In genomic region chr13:41212558-41213322, GRCm38 (mm10) we compare ENCODE assay signal across 16 mouse cellular contexts. TPM values are rescaled to one million over a fixed set of nuclear protein-coding genes. Genes with fewer than 3 reads are reported as not detected.
DNase-seq lines count a peak whose midpoint lies in the region; ATAC-seq and TF ChIP-seq lines count a peak whose summit lies in the region.
"Had no signal": no experiment of that assay in that cellular context is flagged by ENCODE, and none has a peak within 500 bp of the region (broad histone marks: within the 10 kb centered on the region; RNA-seq: fewer than 3 reads in every experiment).

No protein-coding gene starts in this region.

- H3K4me2 ChIP-seq in embryonic facial prominence, embryonic 13.5 days: no peak overlapping the region
- no peak overlapping the region for H3K4me2 ChIP-seq in liver, embryonic 16.5 days (ENCODE audit: low read depth, low read length)
- H3K4me2 ChIP-seq in forebrain, postnatal 0 days (ENCODE audit: low read depth): no peak overlapping the region
- H3K4me2 ChIP-seq: hindbrain, embryonic 14.5 days; neural tube, embryonic 12.5 days had no signal

- TF ChIP-seq CTCF in layer of hippocampus, adult 2 months (conservative IDR thresholded peaks at IDR 0.05): no peak
- no peak for TF ChIP-seq CTCF in forebrain, postnatal 0 days (IDR thresholded peaks at IDR 0.05; ENCODE audit: low read depth)

- no peaks in the 10 kb centered on the region for H3K27me3 ChIP-seq in embryonic facial prominence, embryonic 13.5 days
- no peaks in the 10 kb centered on the region for H3K27me3 ChIP-seq in liver, embryonic 16.5 days (ENCODE audit: control insufficient read depth, insufficient read depth, low read depth, low read length)
- H3K27me3 ChIP-seq in forebrain, postnatal 0 days (ENCODE audit: insufficient read depth, low read length): no peaks in the 10 kb centered on the region
- H3K27me3 ChIP-seq: neural tube, embryonic 12.5 days had no signal

- 58% methylated on average over 6 of the region's 6 CpGs for WGBS in embryonic facial prominence, embryonic 13.5 days
- 53% methylated on average over 6 of the region's 6 CpGs for WGBS in liver, embryonic 16.5 days (ENCODE audit: insufficient replicate concordance)
- 70% methylated on average over 6 of the region's 6 CpGs for WGBS in forebrain, postnatal 0 days

- no peak for ATAC-seq in embryonic facial prominence, embryonic 13.5 days (ENCODE audit: insufficient number of reproducible peaks, insufficient read depth, low FRiP score, low TSS enrichment, low read depth)
- ATAC-seq in liver, embryonic 16.5 days (ENCODE audit: low read depth): peak; percentile 72
- no peak for ATAC-seq in forebrain, postnatal 0 days

- DNase-seq in layer of hippocampus, adult 2 months (ENCODE audit: low spot score in 2 of 2): no peak
- DNase-seq in layer of hippocampus, adult 9-10 months (ENCODE audit: low spot score): no peak
- DNase-seq in kidney, adult 8-10 months: peak; percentile 32 to 52
- no peak for DNase-seq in forebrain, postnatal 0 days
- no peak for DNase-seq in heart, postnatal 10 days
- DNase-seq in left cerebral cortex, adult 8-10 months (ENCODE audit: low spot score in 2 of 2): no peak
- DNase-seq: adrenal gland, postnatal 10 days; cerebellum, adult 9-11 months; retina, postnatal 1 day; thymus, adult 18-20 months had no signal

- peak overlapping the region; percentile 36; the same call in 1 of the 2 replicates for H3K27ac ChIP-seq in layer of hippocampus, adult 2 months
- H3K27ac ChIP-seq in embryonic facial prominence, embryonic 13.5 days: peak overlapping the region; percentile 39
- H3K27ac ChIP-seq in liver, embryonic 16.5 days (ENCODE audit: low read length): peak overlapping the region; percentile 11; the same call in 1 of the 2 replicates
- no peak overlapping the region for H3K27ac ChIP-seq in forebrain, postnatal 0 days (ENCODE audit: low read depth, low read length)
- H3K27ac ChIP-seq: forebrain, embryonic 10.5 days; hindbrain, embryonic 14.5 days; neural tube, embryonic 12.5 days had no signal

- no peaks in the 10 kb centered on the region for H3K9me3 ChIP-seq in embryonic facial prominence, embryonic 13.5 days
- H3K9me3 ChIP-seq in liver, embryonic 16.5 days (replicated peaks; ENCODE audit: control insufficient read depth, low read length): no peaks in the 10 kb centered on the region
- H3K9me3 ChIP-seq in forebrain, postnatal 0 days (ENCODE audit: low read length): no peaks in the 10 kb centered on the region
- H3K9me3 ChIP-seq: forebrain, embryonic 10.5 days; neural tube, embryonic 12.5 days had no signal

- H3K9ac ChIP-seq in embryonic facial prominence, embryonic 13.5 days: no peak overlapping the region
- H3K9ac ChIP-seq in liver, embryonic 16.5 days (ENCODE audit: low read depth, low read length): no peak overlapping the region
- H3K9ac ChIP-seq in forebrain, postnatal 0 days: no peak overlapping the region
- H3K9ac ChIP-seq: hindbrain, embryonic 14.5 days; neural tube, embryonic 12.5 days had no signal

- H3K4me1 ChIP-seq in embryonic facial prominence, embryonic 13.5 days: peaks cover 13% of the 10 kb centered on the region
- H3K4me1 ChIP-seq in liver, embryonic 16.5 days (ENCODE audit: control insufficient read depth, low read depth, low read length): no peaks in the 10 kb centered on the region; the same call in 1 of the 2 replicates
- H3K4me1 ChIP-seq in forebrain, postnatal 0 days (ENCODE audit: insufficient read depth): no peaks in the 10 kb centered on the region
- H3K4me1 ChIP-seq: neural tube, embryonic 12.5 days had no signal

- no peaks in the 10 kb centered on the region for H3K36me3 ChIP-seq in embryonic facial prominence, embryonic 13.5 days
- no peaks in the 10 kb centered on the region for H3K36me3 ChIP-seq in liver, embryonic 16.5 days (ENCODE audit: control insufficient read depth, insufficient read depth)
- H3K36me3 ChIP-seq in forebrain, postnatal 0 days (ENCODE audit: insufficient read depth): no peaks in the 10 kb centered on the region
- H3K36me3 ChIP-seq: neural tube, embryonic 12.5 days had no signal

- intact Hi-C loops in heart, postnatal 10 days (cut with DNase I): no loop called here

- H3K4me3 ChIP-seq in layer of hippocampus, adult 2 months: no peak overlapping the region
- no peak overlapping the region for H3K4me3 ChIP-seq in embryonic facial prominence, embryonic 13.5 days
- no peak overlapping the region for H3K4me3 ChIP-seq in liver, embryonic 16.5 days (ENCODE audit: low read depth, low read length)
- no peak overlapping the region for H3K4me3 ChIP-seq in forebrain, postnatal 0 days (ENCODE audit: low read depth, low read length)
- H3K4me3 ChIP-seq: forebrain, embryonic 10.5 days; neural tube, embryonic 12.5 days had no signal

RNA-seq across cellular contexts. Expression of gene Elovl2, which starts 7.5 kb away (rescaled TPM):
- total RNA-seq in layer of hippocampus, adult 2 months (2021): 10 to 100 TPM; 16.2 to 16.9 TPM
- polyA plus RNA-seq in embryonic facial prominence, embryonic 13.5 days (2015; fragmentation: Nextera tagmentation; extraction: Ambion mirVana): 8.3 and 9.0 TPM in 2 replicates
- polyA plus RNA-seq in liver, embryonic 16.5 days (2015; fragmentation: Nextera tagmentation; extraction: Ambion mirVana): 47.5 and 50.6 TPM in 2 replicates
- total RNA-seq in forebrain, postnatal 0 days (2014; rRNA removed): 24.0 and 30.0 TPM in 2 replicates
- polyA plus RNA-seq in forebrain, postnatal 0 days (2015; fragmentation: Nextera tagmentation; extraction: Ambion mirVana): 24.6 and 31.5 TPM in 2 replicates
- under 1 TPM; 0.31 to 0.50 TPM for total RNA-seq in heart, postnatal 10 days (2021)
- total RNA-seq in left cerebral cortex, adult 8-10 months (2022): 10 to 100 TPM; 11.7 to 15.7 (median 14.4) TPM
- polyA plus RNA-seq: C2C12 had no signal

RNA-seq across cellular contexts. Expression of gene Smim13, which starts 36.9 kb away (rescaled TPM):
- 100 to 1,000 TPM; 141 to 143 TPM for total RNA-seq in layer of hippocampus, adult 2 months (2021)
- 16.0 and 17.1 TPM in 2 replicates for polyA plus RNA-seq in embryonic facial prominence, embryonic 13.5 days (2015; fragmentation: Nextera tagmentation; extraction: Ambion mirVana)
- polyA plus RNA-seq in liver, embryonic 16.5 days (2015; fragmentation: Nextera tagmentation; extraction: Ambion mirVana): 4.5 and 4.8 TPM in 2 replicates
- total RNA-seq in forebrain, postnatal 0 days (2014; rRNA removed): 53.2 and 58.1 TPM in 2 replicates
- polyA plus RNA-seq in forebrain, postnatal 0 days (2015; fragmentation: Nextera tagmentation; extraction: Ambion mirVana): 21.6 and 28.1 TPM in 2 replicates
- total RNA-seq in heart, postnatal 10 days (2021): 10 to 100 TPM; 19.8 to 21.9 TPM
- 100 to 1,000 TPM; 147 to 172 (median 158) TPM for total RNA-seq in left cerebral cortex, adult 8-10 months (2022)

Comparison
In these comparisons a context has a peak if more than half of its experiments do, and no peak if none do; other contexts are left out.
1. DNase-seq: peak in kidney, adult 8-10 months (2 of 2); none in layer of hippocampus, adult 2 months (0 of 2), layer of hippocampus, adult 9-10 months (single experiment), forebrain, postnatal 0 days (single experiment), heart, postnatal 10 days (0 of 2) and left cerebral cortex, adult 8-10 months (0 of 2).
2. RNA of gene Elovl2, which starts 7.5 kb away (total RNA-seq): 24.0 to 30.0 TPM in forebrain, postnatal 0 days, 16.2 to 16.9 TPM in layer of hippocampus, adult 2 months and 11.7 to 15.7 TPM in left cerebral cortex, adult 8-10 months; 0.31 to 0.50 TPM in heart, postnatal 10 days; every median in the first group is over 4 times any median in the second.